Mouse (Mus musculus) MEL (cell line): ENCODE data around the gene Cblc. TPM values are rescaled to one million over a fixed set of nuclear protein-coding genes. Genes with fewer than 3 reads are reported as not detected.

Experiments used
- DNase-seq: peaks from one replicate; pipeline ENCODE4 v3.0.0; 2011; ENCODE audit warnings: low read depth, low spot score
- H3K27ac ChIP-seq: 2 replicates; pipeline ENCODE4 v1.5.1; 2012; ENCODE audit warnings: low read depth, mild to moderate bottlenecking, control low read depth, low read length, moderate library complexity; ENCODE audit not compliant: control insufficient read depth
- H3K27me3 ChIP-seq, 2 experiments: fragments of 150-350 bp in 1 of 2; sonication (generic) in 1 of 2; 2 replicates each; pipeline ENCODE4 v1.6.1; 2012; ENCODE audit warnings: low read length in 2 of 2, mild to moderate bottlenecking in 2 of 2, improper control_type of control experiment in 1 of 2, moderate library complexity in 1 of 2; ENCODE audit not compliant: insufficient read depth in 2 of 2, control insufficient read depth in 1 of 2
- H3K36me3 ChIP-seq, 2 experiments: 2 replicates each; pipeline ENCODE4 v1.6.1; 2012 to 2014; ENCODE audit warnings: low read length in 2 of 2, improper control_type of control experiment in 1 of 2, inconsistent platforms in 1 of 2, mild to moderate bottlenecking in 1 of 2; ENCODE audit not compliant: insufficient read depth in 2 of 2, control insufficient read depth in 1 of 2
- H3K4me1 ChIP-seq, 2 experiments: fragments of 150-350 bp in 1 of 2; sonication (generic) in 1 of 2; 2 replicates each; pipeline ENCODE4 v1.6.1; 2012; ENCODE audit warnings: low read length in 2 of 2, improper control_type of control experiment in 1 of 2, mild to moderate bottlenecking in 1 of 2; ENCODE audit not compliant: insufficient read depth in 2 of 2, control insufficient read depth in 1 of 2
- H3K4me3 ChIP-seq, 2 experiments: fragments of 150-350 bp in 1 of 2; sonication (generic) in 1 of 2; 2 replicates each; pipeline ENCODE4 v1.5.1; 2012; ENCODE audit warnings: low read depth in 2 of 2, low read length in 2 of 2, mild to moderate bottlenecking in 2 of 2, moderate library complexity in 2 of 2, control low read depth in 1 of 2, improper control_type of control experiment in 1 of 2; ENCODE audit not compliant: control insufficient read depth in 1 of 2, insufficient read depth in 1 of 2
- H3K79me2 ChIP-seq: 2 replicates; pipeline ENCODE4 v1.6.1; 2012; ENCODE audit warnings: mild to moderate bottlenecking, low read length, moderate library complexity; ENCODE audit not compliant: control insufficient read depth, poor library complexity, insufficient read depth
- H3K9ac ChIP-seq: 2 replicates; pipeline ENCODE4 v1.6.1; 2012; ENCODE audit warnings: low read depth, mild to moderate bottlenecking, control low read depth, low read length, moderate library complexity; ENCODE audit not compliant: control insufficient read depth, poor library complexity, severe bottlenecking
- H3K9me3 ChIP-seq: fragments of 150-350 bp; sonication (generic); replicated peaks from 2 replicates; pipeline ENCODE4 v1.6.1; 2012; ENCODE audit warnings: mild to moderate bottlenecking, low read length, improper control_type of control experiment, moderate library complexity; ENCODE audit not compliant: insufficient read depth
- BHLHE40 ChIP-seq: IDR thresholded peaks from 2 replicates; pipeline ENCODE4 v1.6.1; 2012; ENCODE audit warnings: low read depth, mild to moderate bottlenecking, inconsistent platforms, low read length, improper control_type of control experiment, borderline replicate concordance
- CHD1 ChIP-seq: IDR thresholded peaks from 2 replicates; pipeline ENCODE4 v1.6.1; 2012; ENCODE audit warnings: low read depth, mild to moderate bottlenecking, inconsistent platforms, low read length, improper control_type of control experiment
- E2F4 ChIP-seq: IDR thresholded peaks from 2 replicates; pipeline ENCODE4 v1.6.1; 2011; ENCODE audit warnings: low read depth, low read length, improper control_type of control experiment, borderline replicate concordance
- ELF1 ChIP-seq: IDR thresholded peaks from 2 replicates; pipeline ENCODE4 v1.6.1; 2014; ENCODE audit warnings: low read depth, mild to moderate bottlenecking, inconsistent platforms, low read length, improper control_type of control experiment, moderate library complexity
- GATA1 ChIP-seq: IDR thresholded peaks from 2 replicates; pipeline ENCODE4 v1.6.1; 2011; ENCODE audit warnings: low read depth, low read length, improper control_type of control experiment
- HCFC1 ChIP-seq: IDR thresholded peaks from 2 replicates; pipeline ENCODE4 v1.6.1; 2012; ENCODE audit warnings: low read depth, mild to moderate bottlenecking, inconsistent platforms, low read length, improper control_type of control experiment, moderate library complexity
- JUND ChIP-seq: IDR thresholded peaks from 2 replicates; pipeline ENCODE4 v1.6.1; 2011; ENCODE audit warnings: low read depth, mild to moderate bottlenecking, improper control_type of control experiment, low read length
- KAT2A ChIP-seq: conservative IDR thresholded peaks from 2 replicates; pipeline ENCODE4 v1.6.1; 2012; ENCODE audit warnings: low read depth, low read length, improper control_type of control experiment, inconsistent platforms
- MAZ ChIP-seq: IDR thresholded peaks from 2 replicates; pipeline ENCODE4 v1.6.1; 2012; ENCODE audit warnings: low read depth, mild to moderate bottlenecking, inconsistent platforms, low read length, improper control_type of control experiment
- MYB ChIP-seq: IDR thresholded peaks from 2 replicates; pipeline ENCODE4 v1.6.1; 2011; ENCODE audit warnings: mild to moderate bottlenecking, low read depth, low read length, improper control_type of control experiment
- MYC ChIP-seq: IDR thresholded peaks from 2 replicates; pipeline ENCODE4 v1.6.1; 2011; ENCODE audit warnings: low read depth, mild to moderate bottlenecking, low read length, improper control_type of control experiment, moderate library complexity
- POLR2AphosphoS5 ChIP-seq: IDR thresholded peaks from 2 replicates; pipeline ENCODE4 v1.6.1; 2012; ENCODE audit warnings: low read depth, borderline replicate concordance, mild to moderate bottlenecking, inconsistent platforms, low read length, moderate library complexity, mixed read lengths
- RCOR1 ChIP-seq: IDR thresholded peaks from 2 replicates; pipeline ENCODE4 v1.6.1; 2012; ENCODE audit warnings: low read depth, mild to moderate bottlenecking, inconsistent platforms, low read length, improper control_type of control experiment
- SMC3 ChIP-seq: IDR thresholded peaks from 2 replicates; pipeline ENCODE4 v1.6.1; 2011; ENCODE audit warnings: low read depth, low read length, improper control_type of control experiment
- TAL1 ChIP-seq: IDR thresholded peaks from 2 replicates; pipeline ENCODE4 v1.6.1; 2012; ENCODE audit warnings: mild to moderate bottlenecking, inconsistent platforms, low read length, moderate library complexity, mixed read lengths
- TBP ChIP-seq: IDR thresholded peaks from 2 replicates; pipeline ENCODE4 v1.8.0; 2011; ENCODE audit warnings: low read depth, low read length, improper control_type of control experiment
- UBTF ChIP-seq: IDR thresholded peaks from 2 replicates; pipeline ENCODE4 v1.6.1; 2012; ENCODE audit warnings: low read depth, mild to moderate bottlenecking, inconsistent platforms, low read length, improper control_type of control experiment, moderate library complexity, borderline replicate concordance; ENCODE audit not compliant: insufficient read depth
- ZKSCAN1 ChIP-seq: IDR thresholded peaks from 2 replicates; pipeline ENCODE4 v1.6.1; 2012; ENCODE audit warnings: low read depth, mild to moderate bottlenecking, inconsistent platforms, low read length, improper control_type of control experiment, moderate library complexity
- polyA plus RNA-seq, 2 experiments: library from polyadenylated mRNA; stranded (reverse) in 1 of 2; unstranded in 1 of 2; fragments of >175 nt in 1 of 2; fragments of >200 nt in 1 of 2; gene quantifications; 2 replicates each; pipeline versions ENCODE4 v1.2.1 to v1.2.4; 2012; ENCODE audit warnings: low replicate concordance in 2 of 2, low read depth in 1 of 2; ENCODE audit not compliant: insufficient read length in 2 of 2, insufficient read depth in 1 of 2, missing spikeins in 1 of 2
- total RNA-seq: library from RNA; depleted of rRNA; stranded (reverse); fragments of 300-350 nt; gene quantifications from 2 replicates; pipeline ENCODE4 v1.2.3, GENCODE M21; 2012

The Cblc gene
- total and polyA plus RNA-seq, 3 experiments = not detected

DNA sequence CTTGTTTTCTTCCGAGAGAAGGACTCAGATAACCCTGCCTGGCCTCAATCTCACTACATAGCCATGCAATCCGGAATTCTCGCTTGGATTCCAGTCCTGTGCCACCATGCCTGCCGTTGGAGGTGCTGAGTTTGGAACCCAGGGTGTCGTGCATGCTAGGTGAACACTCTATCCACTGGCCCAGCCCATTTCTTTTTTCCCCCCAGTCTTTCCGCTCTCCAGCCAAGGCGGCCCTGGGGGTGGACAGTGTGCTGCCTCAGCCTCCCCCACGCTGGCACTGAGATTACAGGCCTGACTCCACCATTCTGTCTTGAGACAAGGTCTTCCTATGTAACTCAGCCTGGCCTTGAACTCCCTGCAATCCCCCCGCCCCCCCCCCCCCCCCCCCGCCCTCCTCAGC is 50.6 kb downstream of the Cblc start:
- H3K27ac ChIP-seq = no peak overlapping the region
- TF ChIP-seq JUND (no peak), CHD1 (no peak), MYB (no peak), KAT2A (no peak)
- TF ChIP-seq, all 39 proteins: peak for 0
- Histone ChIP-seq H3K9ac (no peak overlapping the region), H3K4me3 (no peak overlapping the region), H3K36me3 (peaks cover 0 to 15% of the 10 kb centered on the region in 2 experiments; a peak in 2 of 4 replicates), H3K27me3 (no peaks in the 10 kb centered on the region), H3K4me1 (peaks cover 12 to 23% of the 10 kb centered on the region in 2 experiments), H3K9me3 (no peaks in the 10 kb centered on the region), H3K79me2 (no peaks in the 10 kb centered on the region)
- DNase-seq = no peak

DNA sequence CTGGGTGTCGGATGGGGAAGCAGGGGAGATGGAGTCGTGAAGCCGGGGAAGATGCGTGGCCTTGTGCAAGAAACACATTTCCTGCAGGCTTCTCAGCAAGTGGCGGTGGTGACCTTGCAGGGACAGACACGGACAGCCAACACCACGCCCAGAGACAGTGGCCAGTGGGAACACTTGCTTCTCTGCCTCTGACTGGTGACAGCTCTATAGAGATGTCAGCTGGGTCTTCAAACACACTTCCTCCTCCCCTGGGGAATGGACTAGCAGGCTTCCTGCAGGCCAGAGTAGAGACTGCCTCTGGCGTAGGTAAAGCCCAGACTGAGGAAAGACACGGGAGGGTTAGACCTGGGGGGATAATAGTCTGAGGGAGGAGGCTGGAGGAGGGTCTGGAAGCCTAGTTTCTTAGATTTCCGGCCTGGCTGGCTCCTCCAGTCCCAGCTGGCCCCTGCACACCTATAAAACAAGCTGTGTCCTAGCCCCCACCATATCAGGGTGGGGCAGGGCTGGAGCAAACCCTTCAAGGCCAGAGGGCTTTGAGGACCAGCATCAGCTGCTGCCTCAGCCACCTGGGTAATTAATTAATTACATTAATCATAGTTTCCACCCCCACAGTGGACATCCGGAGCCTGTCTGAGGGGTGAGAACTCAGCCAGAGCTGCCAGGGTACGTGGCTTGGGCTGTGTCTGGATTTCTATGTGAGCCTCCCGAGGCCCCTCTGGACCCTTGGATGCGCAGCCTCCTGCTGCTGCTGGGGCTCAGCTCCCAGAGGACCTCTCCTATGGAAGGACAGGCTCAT is 51.8 kb downstream of the Cblc start:
- H3K27me3 ChIP-seq = no peaks in the 10 kb centered on the region
- no peaks in the 10 kb centered on the region for H3K79me2 ChIP-seq
- no peak for DNase-seq
- no peaks in the 10 kb centered on the region for H3K9me3 ChIP-seq
- H3K4me3 ChIP-seq = no peak overlapping the region
- no peak for TF ChIP-seq HCFC1
- no peak for TF ChIP-seq GATA1
- no peak for TF ChIP-seq E2F4
- no peak for TF ChIP-seq ZKSCAN1
- TF ChIP-seq TBP = no peak
- no peak for TF ChIP-seq UBTF
- TF ChIP-seq SMC3 = no peak
- TF ChIP-seq MYC = no peak
- no peak for TF ChIP-seq POLR2AphosphoS5
- no peak for TF ChIP-seq RCOR1
- no peak for TF ChIP-seq BHLHE40
- no peak for TF ChIP-seq MAZ
- no peak for TF ChIP-seq TAL1
- TF ChIP-seq ELF1 = no peak
- TF ChIP-seq, all 39 proteins: peak for 0
- Histone ChIP-seq H3K36me3 (peaks cover 0 to 12% of the 10 kb centered on the region in 2 experiments; a peak in 2 of 4 replicates), H3K27ac (no peak overlapping the region), H3K9ac (no peak overlapping the region), H3K4me1 (peaks cover 8 to 17% of the 10 kb centered on the region in 2 experiments)
